ENCODE assay signal across 32 mouse cellular contexts in genomic region chr17:88670800-88671199, GRCm38 (mm10). TPM values are rescaled to one million over a fixed set of nuclear protein-coding genes. Genes with fewer than 3 reads are reported as not detected.
DNase-seq lines count a peak whose midpoint lies in the region; ATAC-seq lines count a peak whose summit lies in the region.
"Had no signal": no experiment of that assay in that cellular context is flagged by ENCODE, and none has a peak within 500 bp of the region (broad histone marks: within the 10 kb centered on the region; RNA-seq: fewer than 3 reads in every experiment).

No protein-coding gene starts in this region.

- no peaks in the 10 kb centered on the region for H3K36me3 ChIP-seq in limb, embryonic 12.5 days
- H3K36me3 ChIP-seq in limb, embryonic 10.5 days, result no peaks in the 10 kb centered on the region
- no peaks in the 10 kb centered on the region for H3K36me3 ChIP-seq in embryonic facial prominence, embryonic 10.5 days (replicated peaks)
- H3K36me3 ChIP-seq: embryonic facial prominence, embryonic 13.5 days; forebrain, embryonic 12.5 days; G1E; heart, embryonic 10.5 days; heart, embryonic 13.5 days; hindbrain, embryonic 10.5 days; hindbrain, embryonic 13.5 days; intestine, embryonic 15.5 days had no signal

- H3K27me3 ChIP-seq in limb, embryonic 12.5 days, result no peaks in the 10 kb centered on the region
- no peaks in the 10 kb centered on the region for H3K27me3 ChIP-seq in limb, embryonic 10.5 days (ENCODE audit: low read depth, poor library complexity, severe bottlenecking)
- H3K27me3 ChIP-seq in embryonic facial prominence, embryonic 10.5 days (replicated peaks; ENCODE audit: low read depth, poor library complexity, severe bottlenecking), result peaks cover 28% of the 10 kb centered on the region
- H3K27me3 ChIP-seq: embryonic facial prominence, embryonic 13.5 days; heart, embryonic 13.5 days; hindbrain, embryonic 13.5 days; intestine, embryonic 15.5 days had no signal

- H3K4me3 ChIP-seq in limb, embryonic 12.5 days (replicated peaks), result no peak overlapping the region
- no peak overlapping the region for H3K4me3 ChIP-seq in limb, embryonic 10.5 days
- H3K4me3 ChIP-seq in embryonic facial prominence, embryonic 10.5 days, result no peak overlapping the region
- H3K4me3 ChIP-seq: embryonic facial prominence, embryonic 13.5 days; erythroblast, embryonic 14.5 days; forebrain, embryonic 12.5 days; heart, adult 2 months; heart, embryonic 10.5 days; heart, embryonic 13.5 days; hindbrain, embryonic 10.5 days; hindbrain, embryonic 13.5 days; intestine, embryonic 15.5 days had no signal

- ATAC-seq in limb, embryonic 12.5 days (ENCODE audit: insufficient number of reproducible peaks, insufficient read depth, low FRiP score, low TSS enrichment, low read depth), result peak; percentile 67
- ATAC-seq: hindbrain, embryonic 16.5 days; intestine, embryonic 15.5 days had no signal

- H3K9ac ChIP-seq in limb, embryonic 12.5 days (replicated peaks), result no peak overlapping the region
- H3K9ac ChIP-seq: embryonic facial prominence, embryonic 13.5 days; forebrain, embryonic 12.5 days; heart, embryonic 13.5 days; hindbrain, embryonic 13.5 days; intestine, embryonic 15.5 days had no signal

- no peak overlapping the region for H3K4me2 ChIP-seq in limb, embryonic 12.5 days
- H3K4me2 ChIP-seq: embryonic facial prominence, embryonic 13.5 days; forebrain, embryonic 12.5 days; heart, embryonic 13.5 days; hindbrain, embryonic 13.5 days; intestine, embryonic 15.5 days had no signal

- H3K27ac ChIP-seq in limb, embryonic 12.5 days, result peak overlapping the region; percentile 47
- H3K27ac ChIP-seq in limb, embryonic 10.5 days, result no peak overlapping the region
- H3K27ac ChIP-seq in embryonic facial prominence, embryonic 10.5 days (replicated peaks), result no peak overlapping the region; the same call in 1 of the 2 replicates
- H3K27ac ChIP-seq: embryonic facial prominence, embryonic 13.5 days; forebrain, embryonic 12.5 days; heart, adult 2 months; heart, embryonic 10.5 days; heart, embryonic 13.5 days; hindbrain, embryonic 10.5 days; hindbrain, embryonic 13.5 days; intestine, embryonic 15.5 days had no signal

- H3K4me1 ChIP-seq in limb, embryonic 12.5 days (replicated peaks), result peaks cover 19% of the 10 kb centered on the region
- H3K4me1 ChIP-seq in limb, embryonic 10.5 days, result peaks cover 29% of the 10 kb centered on the region
- peaks cover 20% of the 10 kb centered on the region for H3K4me1 ChIP-seq in embryonic facial prominence, embryonic 10.5 days

- DNase-seq in embryo, embryonic 10.5 days (ENCODE audit: low spot score), result peak; percentile 43
- DNase-seq in embryo, embryonic 10 days (ENCODE audit: low spot score), result no peak
- DNase-seq in limb, embryonic 10.5 days (ENCODE audit: low spot score), result no peak
- peak; percentile 16 for DNase-seq in embryonic facial prominence, embryonic 10.5 days (ENCODE audit: low spot score)
- peak; percentile 32 for DNase-seq in forelimb bud, embryonic 11.5 days (ENCODE audit: low read depth, low spot score)
- DNase-seq in heart, postnatal 4 days, result no peak
- DNase-seq in left cerebral cortex, adult 11 months (ENCODE audit: low spot score), result no peak
- DNase-seq: adrenal gland, adult 2 months; adrenal gland, postnatal 14 days; cerebellum, adult 11 months; cerebellum, adult 2 months; cerebellum, adult 9-11 months; cerebellum, postnatal 25 days; gastrocnemius, postnatal 10 days; gastrocnemius, postnatal 36 days; heart, adult 2 months; heart, postnatal 14 days; kidney, adult 11 months had no signal

- no peaks in the 10 kb centered on the region for H3K9me3 ChIP-seq in limb, embryonic 12.5 days
- H3K9me3 ChIP-seq in limb, embryonic 10.5 days (replicated peaks), result no peaks in the 10 kb centered on the region
- no peaks in the 10 kb centered on the region for H3K9me3 ChIP-seq in embryonic facial prominence, embryonic 10.5 days
- H3K9me3 ChIP-seq: embryonic facial prominence, embryonic 13.5 days; forebrain, embryonic 12.5 days; heart, embryonic 10.5 days; heart, embryonic 13.5 days; hindbrain, embryonic 10.5 days; hindbrain, embryonic 13.5 days; intestine, embryonic 15.5 days had no signal

- 22% methylated on average over 4 of the region's 4 CpGs for WGBS in limb, embryonic 12.5 days
- WGBS in limb, embryonic 10.5 days, result 30% methylated on average over 4 of the region's 4 CpGs
- WGBS in embryonic facial prominence, embryonic 10.5 days, result 36% methylated on average over 4 of the region's 4 CpGs

RNA-seq across cellular contexts. Expression of gene Gtf2a1l, which starts 2.3 kb away (rescaled TPM):
- polyA plus RNA-seq in limb, embryonic 12.5 days (2016; fragmentation: Nextera tagmentation; extraction: Ambion mirVana), result 0.49 TPM in 1 of 2 replicates, not detected in the other
- 0.24 and 0.38 TPM in 2 replicates for polyA plus RNA-seq in limb, embryonic 10.5 days (2016; fragmentation: Nextera tagmentation; extraction: Ambion mirVana)
- 0.17 and 0.18 TPM in 2 replicates for polyA plus RNA-seq in embryonic facial prominence, embryonic 10.5 days (2016; fragmentation: Nextera tagmentation; extraction: Ambion mirVana)
- not detected for total RNA-seq in heart, postnatal 4 days (2021)
- total RNA-seq: adrenal gland, postnatal 14 days; adrenal gland, postnatal 4 days; common myeloid progenitor, adult 5-6 weeks; G1E; gastrocnemius, postnatal 10 days; gastrocnemius, postnatal 36 days; granulocyte monocyte progenitor cell, adult 5-6 weeks; heart, adult 2 months; heart, postnatal 14 days had no signal
- polyA plus RNA-seq: adrenal gland, adult 2 months; erythroblast, embryonic 14.5 days; forebrain, embryonic 12.5 days; G1E; heart, embryonic 10.5 days; heart, embryonic 13.5 days had no signal

Comparison
In these comparisons a context has a peak if more than half of its experiments do, and no peak if none do; other contexts are left out.
1. DNase-seq: peak in embryo, embryonic 10.5 days (single experiment), embryonic facial prominence, embryonic 10.5 days (single experiment) and forelimb bud, embryonic 11.5 days (single experiment); none in embryo, embryonic 10 days (single experiment), limb, embryonic 10.5 days (single experiment), heart, postnatal 4 days (single experiment) and left cerebral cortex, adult 11 months (single experiment).